Mouse (Mus musculus) gastrocnemius, postnatal 4 days (tissue): ENCODE measurements at regions not wholly inside any gene's neighbourhood (a gene's known extent, or its start where the extent isn't known, plus 50 kb on each side); places are given as distances from the start of the nearest gene placed in this dataset.

ENCODE experiments used
- DNase-seq, 2 experiments: peaks; one replicate each; pipeline ENCODE4 v3.0.0; 2021 to 2022; ENCODE audit warnings: low spot score in 2 of 2, mixed read lengths in 2 of 2

- no peak for DNase-seq
Observed at GRCm38 (mm10) chr13:107308958-107309639, 287.2 kb upstream of the Kif2a start.

GRCm38 (mm10) chr13:107308404-107308803, 286.5 kb upstream of the Kif2a start:
- DNase-seq, result no peak

- no peak for DNase-seq
Observed at GRCm38 (mm10) chr13:107306958-107307357, 285.0 kb upstream of the Kif2a start.

- DNase-seq, result no peak
Observed at GRCm38 (mm10) chr13:107306232-107306631, 284.3 kb upstream of the Kif2a start.

GRCm38 (mm10) chr13:107305738-107306137, 283.8 kb upstream of the Kif2a start:
- no peak for DNase-seq

- DNase-seq, result no peak
Observed at GRCm38 (mm10) chr13:107303878-107304277, 282.0 kb upstream of the Kif2a start.

- DNase-seq, result no peak
Observed at GRCm38 (mm10) chr13:107303322-107303721, 281.4 kb upstream of the Kif2a start.

GRCm38 (mm10) chr13:107300792-107301191, 278.9 kb upstream of the Kif2a start:
- DNase-seq, result no peak

- DNase-seq, result no peak
Observed at GRCm38 (mm10) chr13:107264581-107264980, 242.7 kb upstream of the Kif2a start.

GRCm38 (mm10) chr13:107261479-107262050, 239.6 kb upstream of the Kif2a start:
- no peak for DNase-seq

GRCm38 (mm10) chr13:107260274-107260673, 238.3 kb upstream of the Kif2a start:
- DNase-seq, result no peak

- DNase-seq, result no peak
Observed at GRCm38 (mm10) chr13:107247792-107248505, 226.0 kb upstream of the Kif2a start.

GRCm38 (mm10) chr13:107246956-107247751, 225.2 kb upstream of the Kif2a start:
- no peak for DNase-seq

- DNase-seq, result no peak
Observed at GRCm38 (mm10) chr13:107244173-107244572, 222.2 kb upstream of the Kif2a start.

GRCm38 (mm10) chr13:107239035-107239387, 217.1 kb upstream of the Kif2a start:
- no peak for DNase-seq

GRCm38 (mm10) chr13:107238364-107239034, 216.6 kb upstream of the Kif2a start:
- no peak for DNase-seq

- DNase-seq, result no peak
Observed at GRCm38 (mm10) chr13:107219456-107219855, 197.5 kb upstream of the Kif2a start.

- DNase-seq, result no peak
Observed at GRCm38 (mm10) chr13:107218351-107218750, 196.4 kb upstream of the Kif2a start.

- no peak for DNase-seq
Observed at GRCm38 (mm10) chr13:107217825-107218224, 195.9 kb upstream of the Kif2a start.

- DNase-seq, result no peak
Observed at GRCm38 (mm10) chr13:107213281-107213680, 191.4 kb upstream of the Kif2a start.

GRCm38 (mm10) chr13:107210676-107211075, 188.8 kb upstream of the Kif2a start:
- no peak for DNase-seq
